Mouse (Mus musculus) frontal cortex, postnatal 10 days (tissue): ENCODE results near the gene Tbccd1.

Experiments used
- DNase-seq, 2 experiments: peaks; one replicate each; pipeline ENCODE4 v3.0.0; 2022; ENCODE audit warnings: low spot score in 2 of 2, mixed read lengths in 1 of 2

Tbccd1 gene

DNA sequence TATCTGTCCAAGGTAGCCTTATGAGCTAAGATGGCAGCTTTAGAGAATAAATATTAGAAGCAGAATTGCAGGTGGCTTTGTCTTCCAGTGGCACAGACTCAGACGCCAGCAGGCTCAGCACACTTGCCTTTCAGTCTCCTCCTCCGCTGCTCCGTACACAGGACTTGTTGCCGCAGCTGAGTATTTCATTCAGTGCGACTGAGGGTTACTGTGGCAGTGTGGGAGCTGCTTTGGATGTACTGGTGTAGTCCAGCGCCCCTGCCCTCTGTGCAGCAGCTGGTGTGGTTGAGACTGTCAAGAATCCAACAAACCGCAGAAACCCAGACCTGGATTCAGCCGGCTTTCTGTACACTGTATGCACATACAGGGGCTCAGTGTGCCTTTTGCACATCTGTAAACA is 14.9 kb upstream of the Tbccd1 start:
- no peak for DNase-seq

DNA sequence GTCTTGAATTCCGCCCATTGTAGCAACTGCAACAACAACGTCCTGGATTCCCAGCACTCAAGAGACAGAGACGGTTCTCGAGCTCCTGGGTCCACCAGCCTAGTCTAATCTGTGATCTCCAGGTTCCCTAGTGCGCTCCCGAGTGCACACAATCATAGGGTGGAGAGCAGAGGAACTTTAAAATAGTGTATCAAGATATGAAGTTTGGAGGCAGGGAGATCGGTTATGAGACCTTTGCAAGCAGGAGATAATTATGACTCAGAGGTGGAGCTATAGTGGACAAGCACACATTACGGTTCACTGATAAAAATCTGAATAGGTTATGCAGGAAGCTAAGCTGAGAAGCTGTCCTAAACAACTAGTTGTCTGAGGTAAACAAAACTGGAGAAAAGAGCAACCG is 696 bp downstream of the Tbccd1 start:
- no peak for DNase-seq

DNA sequence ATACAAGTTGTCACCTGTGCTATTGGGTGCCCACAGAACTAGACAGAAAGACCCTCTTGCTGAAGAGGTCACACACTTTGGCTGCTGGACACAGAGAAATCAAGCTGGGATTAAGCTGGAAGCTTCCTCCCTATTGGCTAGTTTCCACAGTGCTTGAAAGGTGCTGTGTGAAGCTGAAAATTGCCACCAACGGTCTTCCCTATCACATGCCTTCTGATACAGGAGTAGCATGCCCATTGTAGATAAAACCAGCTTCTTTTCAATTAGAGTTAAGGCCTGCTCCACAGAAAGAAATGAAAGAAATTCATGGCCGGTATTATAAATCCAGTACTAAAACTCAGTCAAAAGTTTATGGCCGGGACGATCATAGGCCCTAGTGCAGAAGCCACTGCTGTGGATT is 4.8 kb downstream of the Tbccd1 start:
- no peak for DNase-seq

DNA sequence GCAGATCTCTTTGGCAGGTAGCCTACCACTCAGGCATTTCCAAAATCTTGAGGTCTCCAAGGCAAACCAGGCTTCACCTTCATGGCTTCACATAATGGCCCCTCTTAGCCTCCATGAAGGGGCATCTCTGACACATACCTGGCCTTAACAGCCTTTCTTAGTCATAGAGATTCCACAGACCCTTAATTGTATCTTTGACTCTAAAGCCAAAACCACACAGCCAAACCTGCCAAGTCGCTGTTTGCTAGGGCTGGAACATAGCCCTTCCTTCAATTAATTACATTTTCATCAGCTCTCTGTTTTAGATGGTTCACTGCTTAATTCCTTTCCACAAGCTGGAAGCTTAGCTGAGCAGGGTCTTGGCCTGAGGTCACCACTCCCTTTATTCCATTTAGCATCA is 9.1 kb downstream of the Tbccd1 start:
- no peak for DNase-seq

DNA sequence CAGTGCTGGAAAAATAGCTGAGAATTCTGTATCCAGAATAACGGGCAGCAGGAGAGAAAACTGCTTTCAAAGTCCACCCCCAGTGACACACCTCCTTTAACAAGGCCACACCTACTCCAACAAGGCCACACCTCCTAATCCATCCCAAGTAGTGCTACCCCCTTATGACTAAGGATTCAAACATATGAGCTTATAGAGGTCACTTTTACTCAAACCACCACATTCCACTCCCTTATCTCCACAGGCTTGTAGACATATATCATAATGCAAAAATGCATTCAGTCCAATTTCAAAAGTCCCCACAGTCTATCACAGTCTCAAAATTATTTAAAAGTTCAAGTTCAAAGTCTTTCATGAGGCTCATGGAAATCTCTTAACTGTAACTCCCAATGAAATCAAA is 9.8 kb downstream of the Tbccd1 start:
- no peak for DNase-seq

DNA sequence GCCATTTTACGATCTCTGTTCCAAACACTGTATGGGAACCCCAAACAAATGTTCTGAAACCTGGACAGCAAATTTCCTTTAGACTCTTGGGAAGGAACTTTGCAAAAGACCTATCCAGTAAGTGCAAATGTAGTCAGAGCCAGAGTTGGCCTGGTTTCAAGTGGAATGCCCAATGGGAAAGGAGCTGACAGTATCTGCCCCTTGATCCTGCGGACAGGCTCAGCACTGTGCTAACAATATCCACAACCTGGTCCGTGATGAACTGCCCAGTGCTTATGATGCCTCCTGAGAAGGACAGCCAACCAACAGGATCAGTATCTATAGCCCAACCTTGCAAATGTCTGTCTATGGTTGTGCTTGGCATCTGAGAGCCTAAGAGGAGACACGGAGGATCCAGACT is 12.0 kb downstream of the Tbccd1 start:
- DNase-seq = no peak

DNA sequence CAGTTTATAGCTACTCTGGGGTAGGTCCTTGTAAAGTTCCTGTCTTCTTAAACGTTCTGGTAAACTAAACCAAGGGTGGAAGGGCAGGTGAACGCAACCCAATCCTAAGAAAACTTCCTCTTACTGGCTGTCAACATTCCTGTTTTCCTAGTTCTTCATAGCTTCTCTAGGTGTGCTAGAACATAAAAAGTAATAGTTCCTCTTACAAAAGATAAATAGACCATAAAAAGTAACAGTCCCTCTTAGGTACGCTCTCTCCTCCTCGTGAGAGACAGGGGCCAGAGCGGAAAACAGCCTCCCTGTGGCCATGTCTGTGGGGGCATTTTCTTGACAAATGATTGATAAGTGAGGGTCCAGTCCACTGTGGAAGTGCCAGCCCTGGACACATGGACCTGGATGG is 12.6 kb downstream of the Tbccd1 start:
- no peak for DNase-seq

DNA sequence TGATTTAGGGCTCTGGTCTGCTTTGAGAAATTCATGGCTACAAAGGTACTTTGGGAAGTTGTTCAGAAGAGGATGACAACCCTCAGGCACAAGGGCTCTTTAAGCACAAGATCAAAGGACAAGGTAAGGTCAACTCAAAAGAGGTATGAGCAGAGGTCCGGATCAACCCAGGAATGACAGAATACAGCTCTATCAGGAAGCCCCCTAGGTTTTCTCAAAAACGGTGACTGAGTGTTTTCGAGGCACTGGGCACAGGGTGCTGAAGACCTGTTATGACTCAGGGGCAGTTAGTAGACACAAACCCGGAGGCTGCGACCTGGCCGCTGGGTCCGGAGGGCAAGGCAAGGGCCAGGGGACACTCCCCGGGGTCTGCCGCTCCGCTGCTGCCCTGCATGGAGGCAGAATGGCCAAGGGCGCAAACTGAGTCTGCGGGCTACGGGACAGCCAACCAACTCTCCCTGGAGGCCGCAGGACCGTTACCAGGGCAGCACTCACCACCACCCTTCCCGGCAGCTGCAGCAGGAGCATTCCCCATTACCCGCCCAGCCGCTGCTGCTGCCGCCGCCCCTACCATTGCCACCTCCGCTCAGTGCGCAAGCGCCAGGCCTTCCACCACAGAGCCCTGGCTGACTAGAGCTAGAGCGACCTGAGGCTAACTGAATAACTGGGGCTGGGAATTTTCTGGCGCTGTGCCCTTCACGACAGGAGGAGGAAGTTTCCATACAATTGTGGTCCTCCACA is 13.2 kb downstream of the Tbccd1 start:
- DNase-seq = peak; percentile 60 to 74

DNA sequence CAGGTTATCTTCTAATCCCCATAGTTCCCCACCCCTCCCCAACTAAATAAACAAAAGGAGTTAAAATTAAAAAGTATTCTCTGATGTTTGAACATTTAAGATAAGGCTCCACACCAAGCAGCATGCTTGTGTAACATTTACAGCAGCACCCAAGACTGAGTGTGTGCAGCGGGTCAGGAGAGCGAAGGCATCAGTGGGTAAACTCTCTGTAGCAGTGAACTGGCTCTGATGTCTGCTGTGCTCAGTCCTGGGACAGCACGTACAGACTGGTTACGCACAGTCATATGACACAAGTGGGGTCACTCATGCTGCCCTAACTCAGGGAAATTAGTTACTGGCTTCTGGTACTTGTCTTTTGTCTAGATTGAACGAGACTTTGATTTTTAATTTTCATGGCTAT is 14.6 kb downstream of the Tbccd1 start:
- DNase-seq = no peak

DNA sequence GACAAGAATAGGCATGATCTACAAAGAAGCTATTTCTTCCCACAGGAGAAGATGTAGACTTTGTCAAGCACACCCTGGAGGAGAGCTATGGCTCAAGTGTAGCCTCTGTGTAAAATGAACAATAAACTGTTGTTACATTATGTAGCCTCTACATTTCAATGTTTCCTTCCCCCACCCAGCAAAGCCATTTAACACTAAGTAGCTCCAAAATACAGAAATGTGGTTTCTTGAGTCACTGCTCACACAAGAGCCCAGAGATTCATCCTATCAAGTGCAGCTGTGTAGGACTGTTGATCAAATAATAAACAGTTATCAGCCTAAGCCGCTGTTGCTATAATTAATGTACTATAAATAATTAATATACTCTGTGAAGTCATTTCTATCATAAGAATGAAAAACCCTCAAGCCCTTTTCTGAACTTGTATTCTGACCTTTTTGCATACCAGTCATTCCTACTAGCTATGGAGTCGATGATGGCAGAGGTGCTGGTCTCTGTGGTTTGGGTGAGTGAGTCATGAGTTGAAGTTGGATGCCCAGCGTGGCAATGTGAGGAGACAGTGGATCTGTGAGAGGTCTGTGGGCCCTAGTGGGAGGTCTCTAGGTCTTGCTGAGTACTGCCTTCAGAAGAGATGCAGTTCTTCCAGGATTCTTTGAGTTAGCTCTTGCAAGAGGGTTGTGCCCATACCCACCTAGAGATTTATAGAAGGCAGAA is 18.2 kb downstream of the Tbccd1 start:
- DNase-seq = no peak

DNA sequence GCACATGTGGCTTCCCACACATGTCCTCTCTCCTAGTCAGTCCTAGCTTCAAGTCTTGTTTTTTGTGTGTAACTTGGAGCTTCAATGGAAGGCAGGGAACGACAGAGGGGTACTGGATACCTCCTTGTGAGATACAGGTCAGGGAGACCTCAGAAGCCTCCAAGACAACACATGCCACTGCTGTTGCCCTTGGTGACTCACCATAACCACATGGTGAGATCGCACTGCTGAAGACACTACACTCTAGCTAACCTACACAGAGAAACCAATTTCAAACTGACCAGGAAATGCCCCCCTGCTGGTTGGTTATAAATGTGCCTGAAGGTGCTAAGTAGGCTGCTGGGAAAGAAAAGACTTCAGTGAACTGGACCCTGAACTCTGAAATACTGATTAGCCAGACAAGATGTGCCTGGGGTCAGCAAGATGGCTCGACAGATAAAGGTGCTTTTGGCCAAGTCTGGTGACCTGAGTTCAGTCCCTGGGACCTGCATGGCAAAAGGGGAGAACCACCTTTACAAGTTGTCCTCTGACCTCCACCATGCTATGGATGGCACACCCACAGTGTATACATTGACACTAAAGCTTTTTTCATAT is 24.4 kb downstream of the Tbccd1 start:
- DNase-seq = no peak

DNA sequence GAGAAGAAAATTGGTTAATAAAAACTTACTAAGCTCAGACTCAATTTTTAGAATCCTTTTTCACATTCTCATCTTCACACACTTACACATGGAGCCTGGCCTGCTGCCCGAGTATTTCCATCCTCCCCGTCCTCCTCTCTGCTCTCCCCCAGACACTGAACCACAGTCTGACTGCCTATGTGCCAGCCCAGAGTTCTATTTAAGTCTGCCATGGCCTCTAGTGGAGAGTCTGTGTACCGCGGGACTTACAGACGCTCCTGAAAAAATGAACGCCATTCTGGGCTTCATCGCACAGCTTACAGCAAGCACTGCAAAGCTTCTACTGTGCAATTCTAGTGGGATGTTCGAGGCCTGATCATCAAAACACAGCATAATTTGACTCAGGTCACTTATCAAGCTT is 36.7 kb downstream of the Tbccd1 start:
- DNase-seq = peak; percentile 35 to 39

DNA sequence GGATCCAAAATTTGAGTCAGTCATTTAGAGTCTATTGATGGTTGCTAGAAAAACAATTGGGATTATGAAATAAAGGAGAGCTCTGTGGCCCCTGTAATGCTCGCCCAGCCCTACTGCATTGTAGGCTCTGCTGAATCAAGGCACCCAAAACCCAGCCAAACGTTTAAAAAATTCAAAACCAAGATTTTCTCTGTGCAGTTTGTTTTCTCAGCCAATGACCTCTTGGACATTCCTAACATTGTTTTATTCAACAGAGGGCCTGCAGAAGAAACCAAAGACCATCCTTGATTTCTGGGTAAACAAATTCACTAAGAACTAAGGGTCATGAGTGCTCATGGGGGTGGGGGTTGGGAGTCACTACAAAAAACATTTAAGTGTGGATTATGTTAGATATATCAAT is 46.0 kb downstream of the Tbccd1 start, which contains the start of gene Crygs:
Gene Crygs, minus strand, starts transcription at position 101 of the 400 bp plus-strand sequence.
- DNase-seq = no peak

DNA sequence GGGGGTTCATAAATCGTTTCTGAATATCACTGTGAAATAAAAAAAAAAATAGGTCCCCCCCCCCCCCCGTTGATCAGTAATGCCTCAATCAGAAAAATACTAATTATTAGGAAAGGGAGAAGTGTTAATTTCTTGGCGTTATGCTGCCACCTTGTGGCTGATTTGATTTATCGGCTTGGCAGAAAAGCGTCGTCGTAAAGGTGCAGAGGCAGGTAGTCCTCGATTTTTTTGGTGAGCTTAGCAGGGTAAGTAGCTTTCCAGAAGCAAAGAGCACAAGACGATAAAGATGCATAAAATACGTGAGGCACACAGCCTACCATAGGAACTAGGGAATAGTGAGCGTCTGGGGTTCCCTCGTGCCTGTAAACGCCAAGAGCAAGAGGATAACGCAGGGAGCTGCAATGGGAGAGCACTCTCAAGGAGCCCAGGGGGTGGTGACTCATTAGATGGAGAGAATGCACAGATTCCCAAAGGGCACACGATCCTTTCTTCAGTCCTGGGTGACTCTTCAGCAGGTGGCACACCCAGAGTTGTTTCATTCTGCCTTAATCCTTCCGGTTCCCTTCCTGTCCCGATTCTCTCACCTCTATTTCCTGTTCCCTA is 49.9 kb downstream of the Tbccd1 start:
- DNase-seq = peak in 1 of 2 experiments; percentile 32

DNA sequence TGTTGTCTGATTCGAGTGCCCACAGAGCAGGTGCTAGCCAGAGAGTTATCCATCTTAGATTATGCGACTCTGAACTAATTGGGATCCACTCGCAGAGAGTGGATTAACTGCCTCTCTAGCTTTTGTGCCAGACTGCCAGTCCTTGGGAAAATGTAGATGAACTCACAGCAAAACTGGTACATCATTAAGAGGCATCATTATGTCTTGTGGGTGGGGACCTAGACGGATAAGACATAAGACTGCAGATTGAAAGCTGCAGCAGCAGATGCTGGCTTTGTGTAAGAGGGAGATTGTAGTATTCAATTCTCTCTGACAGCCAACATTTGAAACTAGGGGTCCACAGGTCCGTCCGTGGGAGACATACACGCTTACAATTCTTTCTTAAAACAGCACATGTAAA is 54.7 kb downstream of the Tbccd1 start:
- no peak for DNase-seq

DNA sequence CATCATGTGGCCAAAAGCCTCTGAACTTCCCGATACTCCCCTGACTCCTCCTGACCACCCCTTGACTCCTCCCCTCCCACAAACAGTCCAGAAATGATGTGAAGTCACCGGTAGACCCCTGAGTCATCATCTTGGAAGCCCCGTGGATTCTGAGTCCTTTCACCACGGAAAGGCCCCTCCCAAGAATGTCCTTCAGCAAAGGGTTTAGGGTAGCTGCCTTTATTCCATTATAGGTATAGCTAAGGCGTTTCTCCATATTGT is 56.7 kb downstream of the Tbccd1 start:
- DNase-seq = no peak

DNA sequence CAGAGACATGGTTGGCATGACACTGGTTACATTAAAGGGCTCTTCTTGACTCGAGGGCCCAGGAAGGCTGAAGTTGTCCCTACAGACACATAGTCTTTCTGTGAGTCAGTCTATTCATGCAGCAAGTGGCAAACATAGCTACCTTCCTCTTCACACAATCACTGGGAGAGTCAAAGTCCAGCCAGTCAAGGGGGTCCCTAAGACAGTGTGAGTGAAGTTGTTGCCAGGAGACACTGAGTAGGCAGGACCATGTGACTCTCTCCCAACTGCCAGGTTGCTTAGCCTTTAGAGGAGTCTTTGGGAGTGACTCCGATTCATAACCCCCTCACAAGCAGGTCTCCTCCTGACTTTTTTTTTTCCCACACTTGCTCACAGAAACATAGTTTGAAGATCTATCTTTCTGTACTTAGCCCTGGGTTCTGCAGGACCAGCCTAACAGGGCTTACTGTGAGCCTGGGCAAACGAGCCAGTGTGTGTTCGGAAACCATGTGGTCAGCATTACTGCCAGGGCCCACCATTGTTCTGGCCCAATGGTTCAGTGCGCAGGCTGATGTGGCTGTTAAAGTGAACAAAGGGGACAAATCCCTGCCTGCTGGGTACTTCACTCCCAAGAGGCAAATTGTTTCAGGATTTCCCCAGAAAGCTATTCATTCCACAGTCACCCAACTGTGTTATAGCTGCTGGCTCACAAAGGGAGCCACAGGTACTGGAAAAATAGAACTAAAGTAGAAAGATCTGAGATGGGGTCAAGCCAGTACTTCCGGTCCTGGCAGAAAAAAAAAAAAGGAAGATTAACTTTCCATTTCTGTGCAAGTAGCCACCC is 57.2 kb downstream of the Tbccd1 start:
- DNase-seq = no peak

DNA sequence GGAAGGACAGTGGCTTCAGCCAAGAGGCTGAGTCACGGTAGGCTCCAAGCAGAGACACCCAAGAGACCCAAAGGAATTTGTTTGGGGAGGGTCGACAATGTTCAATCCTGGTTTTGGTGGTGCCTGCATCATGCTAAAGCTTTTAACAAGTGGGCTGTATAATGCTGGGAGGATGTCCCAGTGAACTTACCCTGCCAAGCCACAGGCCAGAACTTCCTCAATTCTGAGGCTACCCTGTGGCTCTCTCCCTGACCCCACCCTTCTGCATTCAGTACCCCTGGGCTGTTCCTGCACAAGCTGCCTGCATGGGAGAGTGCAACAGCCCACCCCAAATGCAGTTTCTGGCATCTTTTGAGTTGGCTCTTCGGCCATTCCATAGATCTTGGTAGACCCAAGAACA is 58.9 kb downstream of the Tbccd1 start:
- no peak for DNase-seq

DNA sequence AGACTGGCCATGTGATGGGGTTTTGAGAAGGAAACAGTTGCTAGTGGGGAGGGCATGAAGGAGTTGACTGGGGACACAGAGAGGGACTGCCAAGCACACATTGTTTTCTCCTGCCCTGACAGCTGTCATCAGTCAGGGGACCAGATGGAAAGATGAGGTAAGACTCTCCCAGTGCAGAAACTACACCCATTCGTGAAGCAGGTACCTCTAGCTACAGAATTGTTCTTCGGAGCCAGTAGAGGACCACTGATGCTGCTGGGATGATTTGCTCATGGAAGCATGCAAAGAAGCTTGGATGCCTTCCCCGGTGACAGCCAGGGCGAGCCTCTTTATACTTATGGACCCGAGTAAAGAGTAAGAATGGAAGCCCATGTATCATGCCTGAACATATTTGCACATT is 59.9 kb downstream of the Tbccd1 start:
- DNase-seq = no peak

DNA sequence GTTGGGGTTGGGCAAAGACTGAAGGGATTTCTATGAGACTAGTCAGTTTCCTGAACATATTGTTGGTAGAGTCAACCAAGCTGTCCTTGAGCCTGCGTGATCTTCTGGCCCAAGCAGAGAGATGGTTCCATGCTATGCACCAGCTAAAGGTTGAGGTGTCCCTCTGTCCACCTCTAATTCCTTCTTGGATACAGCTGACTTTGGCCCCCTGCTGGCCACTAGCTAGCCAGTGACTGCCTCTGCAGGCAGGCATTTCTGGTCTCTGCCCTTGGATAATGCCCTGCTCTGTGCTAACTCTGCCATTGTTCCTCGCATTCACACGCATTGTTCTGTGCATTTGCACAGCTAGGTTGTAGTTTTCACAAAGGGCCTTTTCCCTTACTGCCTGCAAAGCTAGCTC is 62.0 kb downstream of the Tbccd1 start:
- no peak for DNase-seq

DNA sequence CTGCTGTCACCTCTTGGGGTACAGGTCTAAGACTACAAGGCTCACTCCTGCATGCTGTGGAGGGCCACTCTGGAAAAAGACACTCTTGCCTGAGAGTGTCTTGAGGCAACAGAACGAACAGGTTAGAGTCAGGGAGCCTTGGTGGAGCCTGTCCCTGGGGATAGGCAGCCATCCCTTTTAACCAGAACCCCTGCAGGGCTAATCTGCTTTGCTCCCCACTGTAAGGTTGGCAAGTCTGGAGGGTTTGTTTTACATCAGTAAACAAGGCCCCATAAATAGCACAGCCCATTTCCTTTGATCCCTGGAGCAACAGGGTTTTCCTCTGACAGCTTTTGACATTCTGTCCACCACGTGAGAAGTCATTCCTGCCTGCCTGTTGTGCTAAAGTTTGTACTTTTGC is 66.2 kb downstream of the Tbccd1 start:
- no peak for DNase-seq

DNA sequence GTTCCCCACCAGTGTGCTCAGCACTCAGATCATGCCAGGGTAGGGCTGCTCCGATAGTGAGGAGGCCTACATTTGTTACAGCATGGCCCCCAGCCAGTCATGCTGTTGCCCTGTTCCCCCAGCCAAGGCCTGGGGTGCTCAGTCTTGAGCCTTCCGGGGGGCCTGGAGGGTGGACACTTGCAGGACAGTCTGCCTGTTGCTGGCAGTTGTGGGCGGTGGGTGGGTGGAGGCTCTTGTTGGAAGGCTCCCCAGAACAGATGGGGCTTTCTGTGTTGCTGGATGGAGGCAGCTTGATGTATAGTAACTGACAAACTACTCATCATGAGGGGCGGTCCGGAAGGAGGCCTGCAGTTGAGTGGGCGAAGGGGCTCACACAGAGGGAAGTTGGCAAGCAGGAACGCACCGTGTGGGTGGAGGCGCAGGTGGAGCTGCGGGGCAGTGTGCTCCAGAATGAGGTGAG is 67.5 kb downstream of the Tbccd1 start:
- DNase-seq = peak; percentile 48 to 72
